ENCODE assay signal across 8 mouse cellular contexts in genomic region chr17:35258492-35259478, GRCm38 (mm10). TPM values are rescaled to one million over a fixed set of nuclear protein-coding genes. Genes with fewer than 3 reads are reported as not detected.
DNase-seq lines count a peak whose midpoint lies in the region; ATAC-seq and TF ChIP-seq lines count a peak whose summit lies in the region.

No protein-coding gene starts in this region.

- WGBS in lung, postnatal 0 days, result 43% methylated on average over 13 of the region's 14 CpGs
- 50% methylated on average over 13 of the region's 14 CpGs for WGBS in stomach, embryonic 15.5 days

- TF ChIP-seq EP300 in lung, postnatal 0 days (IDR thresholded peaks at IDR 0.05), result no peak; the same call in 1 of the 2 replicates

- H3K27ac ChIP-seq in ES-E14 (ENCODE audit: insufficient read depth, low read depth, low read length, poor library complexity, severe bottlenecking), result no peak overlapping the region
- 0 out of 2 replicates have a peak overlapping the region, but pooled peaks have one; percentile 20 for H3K27ac ChIP-seq in lung, postnatal 0 days (ENCODE audit: low read length)
- H3K27ac ChIP-seq in stomach, embryonic 15.5 days, result 0 out of 2 replicates have a peak overlapping the region, but pooled peaks have one; percentile 48

- peak; percentile 38 for ATAC-seq in lung, postnatal 0 days
- no peak for ATAC-seq in stomach, embryonic 15.5 days (ENCODE audit: insufficient read depth, low FRiP score, low read depth)

- peak; percentile 15 for DNase-seq in cerebellum, adult 8-10 months
- no peak for DNase-seq in cerebellum, postnatal 25 days
- DNase-seq in ES-E14 (ENCODE audit: low read depth, low spot score), result no peak
- peak; percentile 53 to 64 for DNase-seq in heart, postnatal 36 days
- DNase-seq in lung, postnatal 0 days (ENCODE audit: low spot score), result peak; percentile 89
- DNase-seq in ovary, postnatal 10 days (ENCODE audit: low spot score), result no peak
- no peak for DNase-seq in adrenal gland, postnatal 4 days (ENCODE audit: low spot score in 2 of 2)

- H3K27me3 ChIP-seq in lung, postnatal 0 days (replicated peaks; ENCODE audit: insufficient read depth, low read length), result no peaks in the 10 kb centered on the region
- H3K27me3 ChIP-seq in stomach, embryonic 15.5 days (replicated peaks), result 0 out of 2 replicates have a peak, but pooled peaks cover 3% of the 10 kb centered on the region

- peak; percentile 52 for TF ChIP-seq CTCF in lung, postnatal 0 days (IDR thresholded peaks at IDR 0.05)

- H3K4me3 ChIP-seq in ES-E14 (ENCODE audit: insufficient read depth in 1 of 2, low read depth in 1 of 2, low read length in 2 of 2, poor library complexity in 1 of 2, severe bottlenecking in 1 of 2), result no peak overlapping the region
- no peak overlapping the region for H3K4me3 ChIP-seq in lung, postnatal 0 days (ENCODE audit: low read depth, low read length)
- no peak overlapping the region for H3K4me3 ChIP-seq in stomach, embryonic 15.5 days (replicated peaks)

- peaks cover 0 to 9% of the 10 kb centered on the region in 2 experiments; a peak in 2 of 4 replicates for H3K4me1 ChIP-seq in ES-E14 (ENCODE audit: control insufficient read depth in 2 of 2, insufficient read depth in 2 of 2, low read length in 2 of 2, poor library complexity in 1 of 2)
- H3K4me1 ChIP-seq in lung, postnatal 0 days (ENCODE audit: insufficient read depth, low read depth, low read length), result no peaks in the 10 kb centered on the region; the same call in 1 of the 2 replicates
- H3K4me1 ChIP-seq in stomach, embryonic 15.5 days, result peaks cover 7% of the 10 kb centered on the region; the same call in 1 of the 2 replicates

- in situ Hi-C loops in ES-E14 (cut with MboI; ENCODE audit: low sequenced_read_pairs in 2 of 2, unreplicated experiment in 2 of 2), result no loop called here

- H3K4me2 ChIP-seq in lung, postnatal 0 days (replicated peaks; ENCODE audit: low read depth, low read length), result peak overlapping the region; percentile 56; the same call in 1 of the 2 replicates
- no peak overlapping the region for H3K4me2 ChIP-seq in stomach, embryonic 15.5 days

- H3K9me3 ChIP-seq in ES-E14 (ENCODE audit: control insufficient read depth, insufficient read depth, low read depth, low read length), result no peaks in the 10 kb centered on the region
- no peaks in the 10 kb centered on the region for H3K9me3 ChIP-seq in lung, postnatal 0 days (ENCODE audit: low read length)
- H3K9me3 ChIP-seq in stomach, embryonic 15.5 days, result no peaks in the 10 kb centered on the region

- peaks cover 2% of the 10 kb centered on the region for H3K36me3 ChIP-seq in ES-E14 (ENCODE audit: control insufficient read depth, insufficient read depth, low read length, poor library complexity, severe bottlenecking)
- no peaks in the 10 kb centered on the region for H3K36me3 ChIP-seq in lung, postnatal 0 days (ENCODE audit: insufficient read depth, low read length)
- H3K36me3 ChIP-seq in stomach, embryonic 15.5 days, result peaks cover 2% of the 10 kb centered on the region; the same call in 1 of the 2 replicates

- intact Hi-C loops in heart, postnatal 36 days (cut with DNase I), result loop anchor here (1.0 to 2.0 kb wide), 2 partner anchors 16 to 44 kb away; no protein-coding TSS in a partner anchor

- no peak overlapping the region for H3K9ac ChIP-seq in ES-E14 (ENCODE audit: insufficient read depth, low read depth, low read length, poor library complexity, severe bottlenecking)
- no peak overlapping the region for H3K9ac ChIP-seq in lung, postnatal 0 days (replicated peaks; ENCODE audit: low read depth)
- no peak overlapping the region for H3K9ac ChIP-seq in stomach, embryonic 15.5 days

TF ChIP-seq in ES-E14, 5 proteins besides CTCF, POLR2A, EP300 and RAD21:
- TF ChIP-seq HCFC1 (IDR thresholded peaks at IDR 0.05; ENCODE audit: borderline replicate concordance, insufficient read depth, low read length) (no peak), ZNF384 (IDR thresholded peaks at IDR 0.05; ENCODE audit: low read depth, low read length) (peak; percentile 72; the same call in 1 of the 2 replicates)

RNA-seq across cellular contexts. Expression of gene H2-D1, which starts 3.7 kb away (rescaled TPM):
- total RNA-seq in ES-E14 (2012; rRNA removed), result 30.1 and 44.9 TPM in 2 replicates
- total RNA-seq in heart, postnatal 36 days (2021), result 100 to 1,000 TPM in 1 of 2 experiments, 10 to 100 TPM in 1; 87.6 to 133 TPM
- polyA plus RNA-seq in lung, postnatal 0 days (2015; fragmentation: Nextera tagmentation; extraction: Ambion mirVana), result 530 and 579 TPM in 2 replicates
- 135 and 148 TPM in 2 replicates for polyA plus RNA-seq in stomach, embryonic 15.5 days (2015; fragmentation: Nextera tagmentation; extraction: Ambion mirVana)
- 10 to 100 TPM; 78.4 to 82.3 TPM for total RNA-seq in adrenal gland, postnatal 4 days (2021)

RNA-seq across cellular contexts. Expression of gene Ddx39b, which starts 17.2 kb away (rescaled TPM):
- total RNA-seq in ES-E14 (2012; rRNA removed), result 316 and 414 TPM in 2 replicates
- 10 to 100 TPM; 83.3 to 97.3 TPM for total RNA-seq in heart, postnatal 36 days (2021)
- polyA plus RNA-seq in lung, postnatal 0 days (2015; fragmentation: Nextera tagmentation; extraction: Ambion mirVana), result 161 and 170 TPM in 2 replicates
- polyA plus RNA-seq in stomach, embryonic 15.5 days (2015; fragmentation: Nextera tagmentation; extraction: Ambion mirVana), result 361 and 392 TPM in 2 replicates
- total RNA-seq in adrenal gland, postnatal 4 days (2021), result 100 to 1,000 TPM; 364 to 387 TPM

RNA-seq across cellular contexts. Expression of gene Nfkbil1, which starts 23.2 kb away (rescaled TPM):
- 6.1 and 6.6 TPM in 2 replicates for total RNA-seq in ES-E14 (2012; rRNA removed)
- total RNA-seq in heart, postnatal 36 days (2021), result 1 to 10 TPM; 8.0 to 8.5 TPM
- polyA plus RNA-seq in lung, postnatal 0 days (2015; fragmentation: Nextera tagmentation; extraction: Ambion mirVana), result 11.2 and 12.2 TPM in 2 replicates
- 12.5 and 14.1 TPM in 2 replicates for polyA plus RNA-seq in stomach, embryonic 15.5 days (2015; fragmentation: Nextera tagmentation; extraction: Ambion mirVana)
- total RNA-seq in adrenal gland, postnatal 4 days (2021), result 10 to 100 TPM; 25.6 to 26.0 TPM

RNA-seq across cellular contexts. Expression of gene Atp6v1g2, which starts 25.3 kb away (rescaled TPM):
- total RNA-seq in ES-E14 (2012; rRNA removed), result 0.21 and 0.71 TPM in 2 replicates
- total RNA-seq in heart, postnatal 36 days (2021), result 1 to 10 TPM; 2.0 to 2.6 TPM
- 4.7 and 6.1 TPM in 2 replicates for polyA plus RNA-seq in lung, postnatal 0 days (2015; fragmentation: Nextera tagmentation; extraction: Ambion mirVana)
- 5.1 and 5.9 TPM in 2 replicates for polyA plus RNA-seq in stomach, embryonic 15.5 days (2015; fragmentation: Nextera tagmentation; extraction: Ambion mirVana)
- 10 to 100 TPM; 11.4 to 12.4 TPM for total RNA-seq in adrenal gland, postnatal 4 days (2021)

RNA-seq across cellular contexts. Expression of gene Gm16181, which starts 38.2 kb away (rescaled TPM):
- not detected in 2 replicates for total RNA-seq in ES-E14 (2012; rRNA removed)
- total RNA-seq in heart, postnatal 36 days (2021), result not detected
- polyA plus RNA-seq in lung, postnatal 0 days (2015; fragmentation: Nextera tagmentation; extraction: Ambion mirVana), result 0.60 TPM in 1 of 2 replicates, not detected in the other
- 0.86 TPM in 1 of 2 replicates, not detected in the other for polyA plus RNA-seq in stomach, embryonic 15.5 days (2015; fragmentation: Nextera tagmentation; extraction: Ambion mirVana)
- total RNA-seq in adrenal gland, postnatal 4 days (2021), result not detected

Comparison
In these comparisons a context has a peak if more than half of its experiments do, and no peak if none do; other contexts are left out.
1. DNase-seq: peak in cerebellum, adult 8-10 months (single experiment), heart, postnatal 36 days (2 of 2) and lung, postnatal 0 days (single experiment); none in cerebellum, postnatal 25 days (0 of 2), ES-E14 (single experiment), ovary, postnatal 10 days (single experiment) and adrenal gland, postnatal 4 days (0 of 2).